Mouse (Mus musculus) CD8-positive naive resting alpha-beta T cell, adult 57 days (primary cell): Measurements from ENCODE around the gene Zfp119b. TPM values are rescaled to one million over a fixed set of nuclear protein-coding genes. Genes with fewer than 3 reads are reported as not detected.

ENCODE experiments used
- total RNA-seq: library from RNA; stranded (reverse); gene quantifications from one replicate; pipeline ENCODE4 v1.2.4, GENCODE M21; 2023

Zfp119b gene
- 6.4 TPM for total RNA-seq

DNA sequence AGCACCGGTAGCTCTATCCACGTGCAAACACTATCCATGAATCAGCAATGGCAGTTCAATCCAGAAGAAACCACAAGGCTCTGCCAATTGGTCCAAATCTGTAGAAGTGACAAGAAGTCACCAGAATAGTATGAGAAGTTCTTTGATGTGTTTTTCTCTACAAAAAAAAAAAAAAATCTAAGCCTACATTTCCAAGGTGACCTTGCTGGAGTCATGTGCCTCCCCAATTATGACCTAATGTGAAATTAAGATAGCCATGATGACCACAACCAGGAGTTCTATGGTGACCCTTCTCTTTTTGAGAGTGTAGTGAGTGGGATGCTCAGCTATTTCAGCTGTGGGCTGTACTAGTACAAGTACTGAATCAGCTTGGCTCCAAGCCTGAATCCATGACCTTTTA, at the start of gene Zfp119b:
Gene Zfp119b, minus strand, starts transcription at position 101 of the 400 bp plus-strand sequence.

GRCm38 (mm10) chr17:55986030-55986961, 37.0 kb upstream of the Zfp119b start, which contains the start of gene Fsd1:
Gene Fsd1 (plus strand): TSS chr17:55986509.

DNA sequence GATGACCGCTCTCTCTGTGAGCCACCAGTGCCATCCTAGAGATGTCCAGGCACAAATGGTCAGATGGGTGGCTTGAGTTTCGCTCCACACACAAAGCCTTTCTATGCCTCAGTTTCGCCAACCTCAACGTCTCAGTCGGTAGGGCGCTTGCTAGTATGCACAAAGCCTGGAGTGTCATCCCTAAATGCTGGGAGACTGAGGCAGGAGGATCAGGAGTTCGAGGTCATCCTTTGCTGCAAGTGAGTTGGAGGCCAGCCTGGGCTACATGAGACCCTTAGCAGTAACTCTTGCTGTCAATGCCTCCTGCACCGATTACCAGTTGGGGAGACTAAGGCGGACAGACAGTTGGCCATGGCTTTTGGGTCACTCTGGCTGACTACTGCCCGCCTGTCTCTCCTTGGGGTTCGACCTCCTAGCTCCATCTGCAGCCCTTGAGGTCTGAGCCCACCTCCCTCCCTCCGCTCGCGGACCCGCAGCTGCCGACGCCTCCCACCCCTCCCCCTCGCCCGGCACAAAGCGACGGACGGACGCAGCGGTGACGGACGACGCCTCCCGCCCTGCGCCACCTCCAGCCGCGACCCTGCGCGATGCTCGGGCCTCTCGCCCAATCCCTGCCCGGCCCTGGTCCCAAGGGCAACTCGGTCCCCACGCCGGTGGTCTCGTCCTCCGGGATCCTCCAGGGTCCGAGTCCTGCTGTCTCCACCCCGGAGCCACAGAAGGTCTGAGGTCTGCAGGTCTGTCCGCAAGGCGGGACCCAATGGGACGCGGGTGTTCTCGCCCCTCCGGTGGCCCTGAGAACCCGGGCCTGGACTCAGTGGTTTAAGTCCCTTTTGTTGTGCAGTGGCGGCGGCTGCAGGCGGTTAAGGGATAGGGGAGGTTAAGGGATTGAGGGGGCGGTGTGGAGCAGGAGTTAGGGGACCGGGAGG, 20.9 kb upstream of the Zfp119b start, which contains the start of gene Shd:
Gene Shd, plus strand, starts transcription at position 502 of the 926 bp plus-strand sequence.

DNA sequence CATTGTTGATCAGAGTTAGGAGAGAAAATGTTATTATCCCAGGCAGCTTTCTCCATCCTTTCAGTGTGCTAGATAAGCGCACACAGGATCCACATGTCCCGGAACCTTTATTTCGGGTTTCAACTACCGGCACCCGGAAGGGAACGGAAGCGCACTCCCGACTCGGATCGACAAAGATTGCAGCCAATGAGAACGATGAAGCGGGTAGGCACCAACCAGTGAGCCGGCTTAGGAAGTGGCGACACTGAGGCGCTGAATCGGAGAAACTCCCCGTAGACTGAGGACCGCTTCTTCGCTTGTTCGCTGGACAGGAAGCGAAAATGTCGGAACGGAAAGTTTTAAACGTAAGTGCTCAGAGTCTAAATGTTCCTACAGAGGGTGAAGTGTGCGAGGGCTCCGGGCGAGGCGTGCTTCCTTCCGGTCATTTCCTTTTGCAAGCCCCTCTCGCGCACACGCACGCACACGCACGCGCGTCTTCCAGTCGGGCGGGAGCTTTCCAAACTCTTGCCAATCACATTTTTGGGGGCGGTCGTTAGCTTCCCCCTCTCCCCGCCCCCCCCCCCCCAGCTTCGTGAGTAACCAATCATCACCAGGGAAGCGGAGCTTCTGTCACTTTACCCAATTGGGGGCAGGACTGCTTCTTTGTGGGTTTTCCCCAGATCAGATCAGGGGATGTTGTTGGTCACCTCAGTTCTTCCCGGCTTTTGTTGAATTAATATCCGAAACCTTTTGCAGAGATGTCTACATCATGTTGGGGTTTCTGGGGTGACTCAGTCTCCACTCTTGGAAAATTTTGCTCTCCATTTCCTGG, 9.8 kb upstream of the Zfp119b start, which contains the start of gene Yju2:
Gene Yju2, plus strand, starts transcription at position 182 of the 811 bp plus-strand sequence.

DNA sequence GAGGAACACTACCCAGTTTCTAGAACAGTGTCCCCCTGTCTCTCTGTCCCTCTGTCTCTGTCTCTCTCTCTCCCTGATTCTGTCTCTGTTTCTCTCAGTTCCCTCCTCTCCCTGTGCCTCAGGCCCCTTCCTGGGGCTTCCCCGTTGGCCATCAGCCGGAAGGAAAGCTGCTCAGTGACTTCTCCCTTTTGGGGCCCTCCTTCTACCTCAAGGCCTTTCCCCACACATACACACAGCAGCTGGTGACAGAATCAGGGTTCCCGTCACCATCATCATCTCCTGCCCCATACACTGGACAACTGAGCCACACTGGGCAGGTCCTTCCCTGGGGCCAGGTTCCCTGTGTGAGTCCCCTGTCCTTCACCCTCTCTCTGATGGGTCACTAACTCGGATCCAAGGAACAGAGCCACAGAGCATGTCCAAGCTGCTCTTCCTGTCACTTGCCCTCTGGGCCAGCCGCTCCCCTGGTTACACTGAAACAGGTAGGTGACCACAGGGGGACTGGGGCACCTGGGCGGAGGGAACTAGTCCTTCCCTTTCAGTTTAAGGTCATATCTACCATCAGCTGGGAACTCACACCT, 3.2 kb upstream of the Zfp119b start, which contains the start of gene Ebi3:
Gene Ebi3, plus strand, starts transcription at position 194 of the 581 bp plus-strand sequence.

Other genes with a start within 250 kb of the Zfp119b start
- 39.2 TPM for gene Pot1b, start 236.9 kb downstream of the Zfp119b start, total RNA-seq
- 0.98 TPM for gene Adgre4, start 199.5 kb downstream of the Zfp119b start, total RNA-seq
- gene Zfp119a, start 70.6 kb downstream of the Zfp119b start, total RNA-seq = 17.5 TPM
- 30.9 TPM for gene Zfp959, start 57.4 kb downstream of the Zfp119b start, total RNA-seq
- 0.77 TPM for gene Ebi3, start 3.1 kb upstream of the Zfp119b start, total RNA-seq
- 40.8 TPM for gene Yju2, start 9.6 kb upstream of the Zfp119b start, total RNA-seq
- 3.2 TPM for gene Shd, start 21.0 kb upstream of the Zfp119b start, total RNA-seq
- not detected for gene Fsd1, start 37.0 kb upstream of the Zfp119b start, total RNA-seq
- 0.67 TPM for gene Stap2, start 56.1 kb upstream of the Zfp119b start, total RNA-seq
- 63.8 TPM for gene Mpnd, start 56.2 kb upstream of the Zfp119b start, total RNA-seq
- gene Sh3gl1, start 87.1 kb upstream of the Zfp119b start, total RNA-seq = 125 TPM
- 1.4 TPM for gene Chaf1a, start 90.9 kb upstream of the Zfp119b start, total RNA-seq
- 63.8 TPM for gene Ubxn6, start 125.5 kb upstream of the Zfp119b start, total RNA-seq
- gene Hdgfl2, start 130.1 kb upstream of the Zfp119b start, total RNA-seq = 109 TPM
- gene Plin4, start 160.3 kb upstream of the Zfp119b start, total RNA-seq = not detected
- not detected for gene Plin5, start 168.1 kb upstream of the Zfp119b start, total RNA-seq
- 0.37 TPM for gene Lrg1, start 172.5 kb upstream of the Zfp119b start, total RNA-seq
- gene Sema6b, start 190.8 kb upstream of the Zfp119b start, total RNA-seq = 0.15 TPM
- gene Tnfaip8l1, start 213.0 kb upstream of the Zfp119b start, total RNA-seq = 13.9 TPM
- gene Mydgf, start 234.4 kb upstream of the Zfp119b start, total RNA-seq = 52.7 TPM